Mouse (Mus musculus) hindbrain, embryonic 11.5 days (tissue): Measurements from ENCODE around the gene Pgpep1l. TPM values are rescaled to one million over a fixed set of nuclear protein-coding genes. Genes with fewer than 3 reads are reported as not detected.

Experiments
- ATAC-seq: fragments of 200-750 bp; cut with Nextera tagmentation; 2 replicates; pipeline ENCODE4 v1.8.0; 2017; ENCODE audit warnings: mild to moderate bottlenecking, moderate TSS enrichment, moderate library complexity; ENCODE audit not compliant: low FRiP score
- DNase-seq: peaks from one replicate; pipeline ENCODE4 v3.0.0-alpha.2; 2015; ENCODE audit warnings: low spot score
- H3K27ac ChIP-seq: fragments of 300-500 bp; sonication (generic); 2 replicates; pipeline ENCODE4 v1.5.1; 2014; ENCODE audit warnings: mild to moderate bottlenecking, low read depth, low read length
- H3K27me3 ChIP-seq: fragments of 300-500 bp; sonication (generic); 2 replicates; pipeline ENCODE4 v1.6.1; 2014; ENCODE audit warnings: mild to moderate bottlenecking, low read length, moderate library complexity, mixed read lengths; ENCODE audit not compliant: control insufficient read depth, insufficient read depth
- H3K36me3 ChIP-seq: fragments of 300-500 bp; sonication (generic); 2 replicates; pipeline ENCODE4 v1.6.1; 2014; ENCODE audit warnings: mild to moderate bottlenecking, low read length, moderate library complexity, mixed read lengths; ENCODE audit not compliant: control insufficient read depth, insufficient read depth
- H3K4me1 ChIP-seq: fragments of 300-500 bp; sonication (generic); replicated peaks from 2 replicates; pipeline ENCODE4 v1.6.1; 2014; ENCODE audit warnings: low read length, mixed read lengths; ENCODE audit not compliant: control insufficient read depth, insufficient read depth
- H3K4me2 ChIP-seq: fragments of 300-500 bp; sonication (generic); replicated peaks from 2 replicates; pipeline ENCODE4 v1.6.1; 2014; ENCODE audit warnings: mild to moderate bottlenecking, low read depth, low read length
- H3K4me3 ChIP-seq: fragments of 300-500 bp; sonication (generic); 2 replicates; pipeline ENCODE4 v1.5.1; 2014; ENCODE audit warnings: low read depth, low read length
- H3K9ac ChIP-seq: fragments of 300-500 bp; sonication (generic); 2 replicates; pipeline ENCODE4 v1.6.1; 2014; ENCODE audit warnings: low read depth, low read length
- H3K9me3 ChIP-seq: fragments of 300-500 bp; sonication (generic); 2 replicates; pipeline ENCODE4 v1.6.1; 2016; ENCODE audit warnings: low read length; ENCODE audit not compliant: control insufficient read depth
- whole genome bisulfite sequencing: fragments of 180-500 bp; shearing (Covaris S2); extraction: QIAGEN DNeasy Blood & Tissue Kit; methylation state at CpG from one replicate; pipeline ENCODE4 v1.1.7; 2014; 5-methylcytosine and 5-hydroxymethylcytosine counted together
- polyA plus RNA-seq: library from polyadenylated mRNA; unstranded; fragments of >200 nt; fragmentation: Nextera tagmentation; extraction: Ambion mirVana; gene quantifications from 2 replicates; pipeline ENCODE4 v1.2.1, GENCODE M21; 2014

Pgpep1l gene
- polyA plus RNA-seq, 1 experiment from 2014 or later: not detected

DNA sequence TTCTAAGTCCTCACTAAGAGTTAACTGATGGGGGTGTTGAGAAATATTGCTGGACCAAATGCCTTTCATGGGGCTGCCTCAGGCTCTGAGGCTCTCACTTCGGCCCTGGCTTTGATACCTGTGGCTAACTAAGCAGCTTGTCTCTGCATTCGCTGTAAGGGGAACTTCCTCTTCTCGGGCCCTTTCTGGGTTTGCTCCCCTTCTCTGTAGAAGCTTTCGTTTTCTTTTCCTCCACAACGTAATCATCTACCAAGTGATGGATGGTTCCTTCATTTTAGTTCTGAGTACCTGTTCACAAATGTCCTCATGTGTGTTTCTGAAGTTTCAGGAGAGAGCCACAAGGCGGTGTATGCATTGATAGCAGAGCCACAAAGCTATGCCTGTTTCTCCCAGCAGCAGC lies 55.0 kb downstream of the Pgpep1l start:
- Histone ChIP-seq H3K27me3 (no peaks in the 10 kb centered on the region), H3K9ac (no peak overlapping the region), H3K36me3 (peaks cover 3% of the 10 kb centered on the region; the same call in 1 of the 2 replicates), H3K9me3 (no peaks in the 10 kb centered on the region), H3K27ac (no peak overlapping the region), H3K4me1 (no peaks in the 10 kb centered on the region), H3K4me2 (no peak overlapping the region), H3K4me3 (no peak overlapping the region)
- ATAC-seq: no peak
- 94% methylated on average over 6 of the region's 6 CpGs for WGBS
- DNase-seq: no peak

DNA sequence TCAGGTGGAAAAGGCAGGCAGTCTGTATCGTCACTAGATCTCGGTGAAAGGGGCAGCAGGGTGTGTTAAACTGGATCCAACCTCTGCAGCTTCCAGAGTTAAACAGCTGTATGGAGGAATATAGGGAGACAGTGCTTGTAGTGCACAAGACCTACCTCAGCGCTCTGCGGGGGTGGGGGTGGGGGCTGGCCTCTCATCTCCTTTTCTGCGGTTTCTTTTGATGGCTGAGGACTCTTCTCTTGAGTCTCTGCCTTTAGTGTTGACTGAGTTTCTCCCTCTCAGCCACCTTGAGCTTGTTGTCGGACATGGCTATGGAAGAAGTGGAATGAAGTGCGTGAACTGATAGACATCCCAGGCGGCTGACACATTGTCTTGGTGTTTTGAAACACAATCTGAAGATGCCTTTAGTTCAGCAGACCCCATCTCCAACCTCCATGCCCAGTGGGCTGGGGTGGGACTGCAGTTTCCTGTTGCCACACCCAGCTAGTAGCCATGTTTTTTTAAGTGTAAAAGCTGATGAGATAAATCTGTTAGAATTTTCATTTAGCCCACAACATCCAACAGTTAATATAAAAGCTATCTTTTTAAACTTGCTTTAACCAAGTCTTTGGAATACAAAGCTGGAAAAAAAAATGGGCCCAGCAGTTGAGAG lies 58.1 kb downstream of the Pgpep1l start:
- H3K4me3 ChIP-seq: no peak overlapping the region
- no peaks in the 10 kb centered on the region for H3K9me3 ChIP-seq
- H3K36me3 ChIP-seq: no peaks in the 10 kb centered on the region; the same call in 1 of the 2 replicates
- H3K27ac ChIP-seq: no peak overlapping the region
- H3K9ac ChIP-seq: no peak overlapping the region
- H3K4me1 ChIP-seq: no peaks in the 10 kb centered on the region
- no peak overlapping the region for H3K4me2 ChIP-seq
- DNase-seq: no peak
- no peak for ATAC-seq
- no peaks in the 10 kb centered on the region for H3K27me3 ChIP-seq
- 95% methylated on average over 8 of the region's 8 CpGs for WGBS

DNA sequence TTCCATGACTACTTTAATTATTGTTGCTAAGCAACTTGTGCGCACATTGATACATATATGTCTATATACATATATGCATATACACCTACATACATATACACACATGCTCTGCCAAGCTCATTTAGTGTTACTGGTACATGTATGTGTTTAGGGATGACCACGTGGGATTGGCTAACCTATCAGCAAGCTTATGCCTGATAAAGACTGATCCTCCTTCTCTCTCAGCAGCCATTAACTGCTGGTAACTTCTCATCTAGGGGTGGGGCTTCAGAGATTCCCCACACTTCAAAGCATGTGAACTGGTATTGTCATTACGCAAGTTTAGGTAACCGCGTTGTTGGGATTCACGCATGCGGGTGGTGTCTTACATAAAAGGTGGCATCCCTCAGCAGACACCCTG lies 64.4 kb downstream of the Pgpep1l start:
- Histone ChIP-seq H3K4me3 (no peak overlapping the region), H3K4me1 (no peaks in the 10 kb centered on the region), H3K27ac (no peak overlapping the region), H3K9me3 (no peaks in the 10 kb centered on the region), H3K4me2 (no peak overlapping the region), H3K27me3 (no peaks in the 10 kb centered on the region), H3K9ac (no peak overlapping the region), H3K36me3 (peaks cover 7% of the 10 kb centered on the region)
- 98% methylated on average over 7 of the region's 7 CpGs for WGBS
- ATAC-seq: no peak
- no peak for DNase-seq

DNA sequence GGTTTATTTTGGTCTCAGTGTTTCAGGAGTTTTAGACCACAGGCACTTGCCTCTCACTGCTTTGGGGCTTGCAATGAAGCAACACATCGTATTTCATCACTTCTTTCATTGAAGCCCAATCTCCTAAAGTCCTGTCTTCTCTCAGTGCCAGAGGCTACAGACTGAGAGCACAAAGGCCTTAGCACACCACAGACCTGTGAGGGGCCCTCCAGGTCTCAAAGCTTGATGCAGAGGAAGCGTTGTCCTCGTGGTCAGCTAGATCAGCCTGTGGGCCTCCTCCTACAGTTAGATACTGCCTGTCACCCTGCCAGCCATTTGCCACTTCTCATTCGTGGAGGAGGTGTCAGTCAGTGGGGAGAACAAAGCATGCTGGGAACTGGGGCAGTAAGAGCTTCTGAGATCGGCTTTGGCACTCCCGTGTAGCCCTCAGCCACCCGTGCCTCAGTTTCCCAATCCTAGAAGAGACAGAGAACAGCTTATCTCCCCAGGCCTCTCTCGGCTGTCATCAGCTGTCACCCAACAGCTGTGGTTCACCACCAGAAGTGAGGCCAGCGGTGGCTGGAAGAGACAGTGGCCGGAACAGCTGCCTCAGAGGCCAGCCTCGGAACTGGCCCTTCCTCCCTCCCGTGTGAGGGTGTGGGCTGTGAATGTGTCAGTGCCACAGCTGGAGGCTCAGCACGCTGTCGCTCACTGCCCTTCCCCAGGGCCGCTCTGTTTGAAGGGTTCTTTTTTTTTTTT lies 69.9 kb downstream of the Pgpep1l start:
- H3K27ac ChIP-seq: no peak overlapping the region
- H3K4me2 ChIP-seq: no peak overlapping the region
- no peaks in the 10 kb centered on the region for H3K4me1 ChIP-seq
- no peak for ATAC-seq
- no peak overlapping the region for H3K9ac ChIP-seq
- H3K4me3 ChIP-seq: no peak overlapping the region
- 81% methylated on average over 15 of the region's 15 CpGs for WGBS
- peaks cover 14% of the 10 kb centered on the region for H3K36me3 ChIP-seq
- DNase-seq: no peak
- H3K27me3 ChIP-seq: no peaks in the 10 kb centered on the region
- no peaks in the 10 kb centered on the region for H3K9me3 ChIP-seq

DNA sequence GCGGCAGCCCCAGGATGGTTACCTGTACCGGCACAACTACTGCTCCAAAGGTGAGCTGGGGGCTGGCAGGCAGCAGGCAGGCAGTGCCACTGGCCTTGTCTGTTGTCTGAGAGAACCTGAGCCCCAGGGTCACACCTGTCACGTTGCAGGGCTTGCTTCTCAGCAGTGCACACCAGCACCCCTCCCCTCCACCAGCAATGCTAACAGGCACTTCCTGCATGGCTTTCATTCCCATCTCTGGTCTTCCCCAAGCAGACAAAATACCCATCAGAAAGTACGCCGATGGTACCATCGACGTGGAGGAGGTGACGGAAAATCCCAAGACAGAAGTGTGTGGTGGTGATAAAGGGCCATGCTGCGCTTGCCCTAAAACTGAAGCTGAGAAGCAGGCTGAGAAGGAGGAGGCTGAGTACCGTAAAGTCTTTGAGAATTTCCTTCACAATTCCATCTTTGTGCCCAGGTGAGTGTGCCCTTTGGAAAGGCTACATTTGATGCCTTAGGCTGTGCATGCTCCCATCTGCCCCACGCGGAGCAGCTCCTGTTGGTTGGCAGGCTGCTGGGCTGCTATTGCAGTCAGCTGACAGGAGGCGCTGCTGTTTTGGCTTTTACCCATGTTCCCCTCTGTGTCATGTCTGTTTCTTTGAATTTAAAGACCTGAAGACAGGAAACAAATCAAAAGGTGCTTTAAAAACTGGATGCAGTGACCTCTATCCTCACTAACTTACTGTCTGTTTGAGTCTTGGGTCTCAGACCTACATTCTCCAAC lies 74.2 kb downstream of the Pgpep1l start:
- no peak overlapping the region for H3K9ac ChIP-seq
- 95% methylated on average over 13 of the region's 13 CpGs for WGBS
- ATAC-seq (no peak), DNase-seq (no peak)
- no peaks in the 10 kb centered on the region for H3K4me1 ChIP-seq
- H3K4me3 ChIP-seq: no peak overlapping the region
- H3K9me3 ChIP-seq: no peaks in the 10 kb centered on the region
- H3K4me2 ChIP-seq: no peak overlapping the region
- 0 out of 2 replicates have a peak, but pooled peaks cover 6% of the 10 kb centered on the region for H3K36me3 ChIP-seq
- no peaks in the 10 kb centered on the region for H3K27me3 ChIP-seq
- no peak overlapping the region for H3K27ac ChIP-seq

DNA sequence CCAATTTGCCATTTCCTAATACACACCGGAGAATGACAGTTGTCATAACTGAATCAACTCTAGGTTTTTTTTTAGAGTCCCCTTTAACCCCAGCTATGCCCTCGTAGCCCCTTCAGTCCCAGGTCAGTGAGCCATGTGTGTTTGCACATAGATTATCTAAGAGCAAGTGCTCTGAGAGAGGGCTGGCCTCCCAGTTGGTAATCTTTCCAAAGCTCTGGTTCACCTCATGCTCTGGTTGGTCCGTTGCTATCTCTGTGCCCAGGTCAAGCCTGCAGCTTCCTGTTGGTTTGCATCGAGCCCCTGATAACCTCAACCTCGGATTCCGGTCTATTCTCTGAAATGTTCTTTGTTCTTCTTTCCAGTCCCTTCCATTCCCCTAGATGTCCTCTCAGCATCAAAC lies 74.8 kb downstream of the Pgpep1l start:
- no peaks in the 10 kb centered on the region for H3K9me3 ChIP-seq
- ATAC-seq: no peak
- no peaks in the 10 kb centered on the region for H3K4me1 ChIP-seq
- no peak overlapping the region for H3K9ac ChIP-seq
- H3K36me3 ChIP-seq: 0 out of 2 replicates have a peak, but pooled peaks cover 6% of the 10 kb centered on the region
- no peak overlapping the region for H3K4me3 ChIP-seq
- no peak overlapping the region for H3K4me2 ChIP-seq
- 86% methylated on average over 6 of the region's 6 CpGs for WGBS
- no peak overlapping the region for H3K27ac ChIP-seq
- DNase-seq: no peak
- no peaks in the 10 kb centered on the region for H3K27me3 ChIP-seq

Other genes with a start within 250 kb of the Pgpep1l start
- 0.21 and 0.36 TPM in 2 replicates for gene Fam169b, start 9.6 kb upstream of the Pgpep1l start, polyA plus RNA-seq